Mouse (Mus musculus) midbrain, embryonic 13.5 days (tissue): ENCODE measurements around the gene Arfgap2. TPM values are rescaled to one million over a fixed set of nuclear protein-coding genes. Genes with fewer than 3 reads are reported as not detected.

Experiments used
- ATAC-seq: fragments of 200-750 bp; cut with Nextera tagmentation; 2 replicates; pipeline ENCODE4 v1.8.0; 2017; ENCODE audit warnings: mild to moderate bottlenecking, moderate TSS enrichment, moderate library complexity
- H3K27ac ChIP-seq: fragments of 300-500 bp; sonication (generic); 2 replicates; pipeline ENCODE4 v1.5.1; 2015; ENCODE audit warnings: inconsistent platforms, mild to moderate bottlenecking, moderate library complexity
- H3K27me3 ChIP-seq: fragments of 300-500 bp; sonication (generic); 2 replicates; pipeline ENCODE4 v1.6.1; 2015; ENCODE audit warnings: mild to moderate bottlenecking, inconsistent platforms
- H3K36me3 ChIP-seq: fragments of 300-500 bp; sonication (generic); 2 replicates; pipeline ENCODE4 v1.6.1; 2015; ENCODE audit warnings: mild to moderate bottlenecking, inconsistent platforms
- H3K4me1 ChIP-seq: fragments of 300-500 bp; sonication (generic); replicated peaks from 2 replicates; pipeline ENCODE4 v1.6.1; 2015; ENCODE audit warnings: inconsistent platforms
- H3K4me2 ChIP-seq: fragments of 300-500 bp; sonication (generic); replicated peaks from 2 replicates; pipeline ENCODE4 v1.6.1; 2015; ENCODE audit warnings: moderate library complexity, mild to moderate bottlenecking, inconsistent platforms
- H3K4me3 ChIP-seq: fragments of 300-500 bp; sonication (generic); replicated peaks from 2 replicates; pipeline ENCODE4 v1.5.1; 2015; ENCODE audit warnings: mild to moderate bottlenecking, inconsistent platforms
- H3K9ac ChIP-seq: fragments of 300-500 bp; sonication (generic); replicated peaks from 2 replicates; pipeline ENCODE4 v1.6.1; 2015; ENCODE audit warnings: mild to moderate bottlenecking, inconsistent platforms
- H3K9me3 ChIP-seq: fragments of 300-500 bp; sonication (generic); 2 replicates; pipeline ENCODE4 v1.6.1; 2016; ENCODE audit warnings: mild to moderate bottlenecking, inconsistent platforms
- WGBS: fragments of 180-500 bp; shearing (Covaris S2); methylation state at CpG from one replicate; pipeline ENCODE4 v1.1.7; 2015; 5-methylcytosine and 5-hydroxymethylcytosine counted together
- polyA plus RNA-seq: library from polyadenylated mRNA; unstranded; fragments of >200 nt; fragmentation: Nextera tagmentation; extraction: Ambion mirVana; gene quantifications from 2 replicates; pipeline ENCODE4 v1.2.1, GENCODE M21; 2015

Arfgap2 gene
- polyA plus RNA-seq, 1 experiment from 2014 or later = 82.6 TPM

DNA sequence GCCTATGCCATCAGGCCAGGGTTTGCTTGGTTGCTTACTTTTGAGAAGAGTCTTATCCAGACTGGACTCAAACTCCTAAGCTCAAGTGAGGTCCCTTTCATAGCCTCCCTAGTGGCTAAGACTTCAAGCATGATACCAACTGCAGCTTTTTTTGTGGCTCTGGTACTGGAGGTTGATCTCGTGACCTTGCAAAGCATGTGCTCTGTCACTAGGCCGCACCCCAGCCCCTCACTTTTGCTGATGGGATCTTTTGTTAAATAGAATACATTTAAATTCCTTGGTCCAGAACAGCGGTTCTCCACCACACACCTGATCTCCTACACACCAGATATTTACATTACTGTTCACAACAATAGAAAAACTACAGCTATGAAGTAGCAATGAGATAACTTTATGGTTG is 29.5 kb downstream of the Arfgap2 start:
- Histone ChIP-seq H3K9ac (no peak overlapping the region), H3K27ac (no peak overlapping the region), H3K4me3 (no peak overlapping the region), H3K9me3 (no peaks in the 10 kb centered on the region), H3K4me1 (no peaks in the 10 kb centered on the region), H3K4me2 (no peak overlapping the region), H3K27me3 (no peaks in the 10 kb centered on the region), H3K36me3 (no peaks in the 10 kb centered on the region)
- ATAC-seq = no peak
- 89% methylated on average over 3 of the region's 3 CpGs for WGBS

DNA sequence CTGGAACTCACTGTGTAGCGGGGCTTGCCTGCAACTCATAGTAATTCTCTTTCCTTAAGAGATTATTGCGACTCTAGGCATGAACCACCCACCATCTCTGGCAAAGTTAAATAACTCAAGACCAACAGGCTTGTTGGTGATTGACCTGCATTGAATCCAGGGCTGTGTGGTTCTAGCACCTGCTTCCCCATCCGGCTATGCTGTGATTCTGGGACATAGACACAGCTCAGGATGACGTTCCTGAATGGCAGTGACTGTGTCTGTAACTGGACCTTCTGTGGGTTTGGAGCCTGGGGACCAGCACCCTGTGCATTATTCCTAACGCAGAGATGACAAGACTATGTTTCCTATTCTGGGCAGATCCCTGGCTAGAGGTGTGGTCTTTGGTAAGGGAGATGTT is 31.1 kb downstream of the Arfgap2 start:
- no peaks in the 10 kb centered on the region for H3K9me3 ChIP-seq
- no peak overlapping the region for H3K4me3 ChIP-seq
- no peaks in the 10 kb centered on the region for H3K27me3 ChIP-seq
- WGBS = 90% methylated on average over 5 of the region's 5 CpGs
- no peaks in the 10 kb centered on the region for H3K36me3 ChIP-seq
- no peak overlapping the region for H3K9ac ChIP-seq
- no peak overlapping the region for H3K4me2 ChIP-seq
- no peak for ATAC-seq
- no peaks in the 10 kb centered on the region for H3K4me1 ChIP-seq
- H3K27ac ChIP-seq = no peak overlapping the region

DNA sequence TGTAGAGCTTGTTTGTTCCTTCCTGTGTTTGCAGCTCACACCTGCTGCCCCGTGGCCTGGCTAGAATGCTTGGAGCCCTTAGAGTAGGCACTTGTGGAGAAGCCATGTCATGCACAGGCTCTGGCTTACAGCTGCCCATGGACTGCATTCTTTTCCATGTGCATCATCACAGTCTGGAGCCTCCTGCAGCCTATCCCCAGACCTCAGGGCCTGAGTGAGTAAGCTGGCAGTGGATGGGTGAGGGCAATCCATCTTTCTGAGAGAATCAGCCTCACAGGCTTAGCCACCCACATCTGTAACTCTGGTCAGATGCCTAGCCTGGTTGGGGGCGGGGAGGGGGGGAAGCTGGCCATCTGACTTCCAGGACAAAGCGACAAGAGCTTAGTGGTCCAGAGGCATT is 34.4 kb downstream of the Arfgap2 start:
- no peak overlapping the region for H3K9ac ChIP-seq
- WGBS = 65% methylated on average over 3 of the region's 3 CpGs
- H3K4me2 ChIP-seq = no peak overlapping the region
- no peaks in the 10 kb centered on the region for H3K9me3 ChIP-seq
- ATAC-seq = no peak
- no peak overlapping the region for H3K4me3 ChIP-seq
- H3K27me3 ChIP-seq = no peaks in the 10 kb centered on the region
- H3K4me1 ChIP-seq = no peaks in the 10 kb centered on the region
- H3K27ac ChIP-seq = no peak overlapping the region
- H3K36me3 ChIP-seq = peaks cover 8% of the 10 kb centered on the region; the same call in 1 of the 2 replicates

DNA sequence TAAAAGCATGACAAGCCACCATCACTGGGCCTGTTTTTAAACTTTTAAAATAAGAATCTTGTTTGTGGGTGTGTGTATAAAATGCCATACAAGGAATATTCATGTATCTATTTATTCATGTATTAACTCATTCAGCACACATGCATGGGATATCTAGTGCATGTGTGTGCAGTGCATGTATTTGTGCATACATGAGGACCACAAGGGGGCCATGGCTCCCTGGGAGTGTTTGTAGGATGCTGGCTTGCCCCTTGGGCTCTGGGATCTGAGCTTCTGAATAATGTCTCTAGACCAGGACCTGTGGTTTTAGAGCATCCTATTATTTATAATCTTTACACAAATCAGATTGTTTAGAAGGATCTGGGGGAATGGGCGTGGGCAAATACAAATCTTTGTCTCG is 36.0 kb downstream of the Arfgap2 start:
- no peak overlapping the region for H3K4me3 ChIP-seq
- WGBS = 86% methylated on average over 2 of the region's 2 CpGs
- no peak overlapping the region for H3K9ac ChIP-seq
- no peaks in the 10 kb centered on the region for H3K4me1 ChIP-seq
- no peaks in the 10 kb centered on the region for H3K9me3 ChIP-seq
- no peaks in the 10 kb centered on the region for H3K27me3 ChIP-seq
- no peak for ATAC-seq
- peaks cover 14% of the 10 kb centered on the region; the same call in 1 of the 2 replicates for H3K36me3 ChIP-seq
- H3K4me2 ChIP-seq = no peak overlapping the region
- no peak overlapping the region for H3K27ac ChIP-seq

DNA sequence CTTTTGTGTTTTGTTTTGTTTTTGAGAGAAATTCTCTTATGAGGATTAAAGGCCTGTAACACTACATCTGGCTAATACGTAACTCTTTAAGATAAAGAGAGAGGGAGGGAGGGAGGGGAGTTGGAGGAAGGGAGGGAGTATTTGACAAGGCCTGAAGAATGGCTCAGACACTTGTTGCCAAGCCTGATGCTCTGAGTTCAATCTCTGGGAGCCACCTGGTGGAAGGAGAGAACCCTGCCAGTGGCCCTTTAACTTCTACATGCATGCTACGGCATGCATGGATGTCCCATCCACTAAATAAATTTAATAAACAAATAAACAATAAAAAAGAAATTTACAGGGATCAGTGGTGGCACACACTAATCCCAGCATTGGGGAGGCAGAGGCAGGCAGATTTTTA is 37.1 kb downstream of the Arfgap2 start:
- H3K9ac ChIP-seq = no peak overlapping the region
- ATAC-seq = no peak
- no peak overlapping the region for H3K4me2 ChIP-seq
- H3K4me3 ChIP-seq = no peak overlapping the region
- H3K27me3 ChIP-seq = no peaks in the 10 kb centered on the region
- H3K36me3 ChIP-seq = peaks cover 14% of the 10 kb centered on the region; the same call in 1 of the 2 replicates
- no peaks in the 10 kb centered on the region for H3K9me3 ChIP-seq
- 88% methylated on average over 2 of the region's 2 CpGs for WGBS
- H3K27ac ChIP-seq = no peak overlapping the region
- no peaks in the 10 kb centered on the region for H3K4me1 ChIP-seq

DNA sequence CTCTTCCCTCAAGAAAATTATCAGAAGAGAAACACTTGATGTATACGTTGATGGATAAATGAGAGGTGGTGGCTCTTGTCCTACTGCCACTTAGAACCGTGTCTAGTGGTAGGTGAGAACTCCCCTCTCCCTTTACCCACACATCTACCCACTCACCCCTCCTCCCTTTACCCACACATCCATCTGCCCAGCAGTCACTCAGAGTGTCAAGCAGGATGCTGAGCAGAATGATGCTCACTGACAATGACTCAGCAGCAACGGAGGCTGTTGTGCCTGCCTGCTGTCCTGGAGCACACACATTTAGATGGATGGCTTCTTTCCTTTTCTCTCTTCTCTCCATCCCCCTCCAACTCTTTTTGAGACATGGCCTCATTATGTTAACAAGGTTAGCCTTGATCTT is 38.1 kb downstream of the Arfgap2 start:
- H3K36me3 ChIP-seq = peaks cover 14% of the 10 kb centered on the region; the same call in 1 of the 2 replicates
- H3K9ac ChIP-seq = no peak overlapping the region
- ATAC-seq = no peak
- H3K9me3 ChIP-seq = no peaks in the 10 kb centered on the region
- WGBS = 87% methylated on average over 3 of the region's 3 CpGs
- H3K4me3 ChIP-seq = no peak overlapping the region
- no peak overlapping the region for H3K27ac ChIP-seq
- H3K4me1 ChIP-seq = no peaks in the 10 kb centered on the region
- no peaks in the 10 kb centered on the region for H3K27me3 ChIP-seq
- H3K4me2 ChIP-seq = no peak overlapping the region

DNA sequence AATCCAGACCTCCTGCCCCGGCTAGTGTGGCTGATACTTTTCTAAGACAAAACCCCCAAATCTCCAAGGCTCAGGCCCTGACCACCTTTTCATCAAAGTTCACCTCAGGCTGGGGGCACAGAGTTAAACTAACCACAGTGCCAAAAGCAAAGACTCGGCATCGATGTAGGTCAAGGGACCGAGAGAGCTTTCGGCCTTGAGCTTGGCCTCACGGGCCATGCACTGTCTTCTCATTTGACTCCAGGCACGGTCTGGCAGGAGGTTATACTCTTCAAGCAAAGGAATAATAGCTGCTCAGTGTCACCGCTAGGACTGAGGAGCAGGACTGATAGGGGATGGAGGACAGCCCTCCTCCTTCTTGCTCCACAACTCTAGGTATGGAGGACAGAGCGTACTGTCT is 41.2 kb downstream of the Arfgap2 start:
- no peaks in the 10 kb centered on the region for H3K27me3 ChIP-seq

DNA sequence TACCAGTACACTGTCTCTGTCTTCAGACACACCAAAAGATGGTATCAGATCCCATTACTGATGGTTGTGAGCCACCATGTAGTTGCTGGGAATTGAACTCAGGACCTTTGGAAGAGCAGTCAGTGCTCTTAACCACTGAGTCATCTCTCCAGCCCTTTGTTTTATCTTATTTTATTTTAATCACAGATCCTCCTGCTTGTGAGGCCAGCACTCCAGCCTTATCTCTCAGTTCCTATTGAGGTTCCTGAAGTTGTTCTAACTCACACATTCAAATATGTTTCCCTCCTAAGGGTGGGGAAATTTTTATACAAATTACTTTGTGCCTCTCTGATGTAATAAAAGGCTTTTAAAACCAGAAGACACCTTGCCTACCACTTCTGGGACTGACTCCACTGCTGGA is 41.8 kb downstream of the Arfgap2 start:
- Histone ChIP-seq H3K36me3 (peaks cover 14% of the 10 kb centered on the region; the same call in 1 of the 2 replicates), H3K4me3 (no peak overlapping the region), H3K9me3 (no peaks in the 10 kb centered on the region), H3K4me2 (no peak overlapping the region), H3K4me1 (no peaks in the 10 kb centered on the region), H3K27me3 (no peaks in the 10 kb centered on the region), H3K9ac (no peak overlapping the region), H3K27ac (no peak overlapping the region)
- ATAC-seq = no peak

More for the DNA sequence above, 41.2 kb downstream of the Arfgap2 start:
- Histone ChIP-seq H3K27ac (no peak overlapping the region), H3K36me3 (peaks cover 14% of the 10 kb centered on the region; the same call in 1 of the 2 replicates), H3K9me3 (no peaks in the 10 kb centered on the region), H3K9ac (no peak overlapping the region), H3K4me2 (no peak overlapping the region), H3K4me1 (no peaks in the 10 kb centered on the region), H3K4me3 (no peak overlapping the region)
- ATAC-seq = no peak
- 93% methylated on average over 9 of the region's 9 CpGs for WGBS

DNA sequence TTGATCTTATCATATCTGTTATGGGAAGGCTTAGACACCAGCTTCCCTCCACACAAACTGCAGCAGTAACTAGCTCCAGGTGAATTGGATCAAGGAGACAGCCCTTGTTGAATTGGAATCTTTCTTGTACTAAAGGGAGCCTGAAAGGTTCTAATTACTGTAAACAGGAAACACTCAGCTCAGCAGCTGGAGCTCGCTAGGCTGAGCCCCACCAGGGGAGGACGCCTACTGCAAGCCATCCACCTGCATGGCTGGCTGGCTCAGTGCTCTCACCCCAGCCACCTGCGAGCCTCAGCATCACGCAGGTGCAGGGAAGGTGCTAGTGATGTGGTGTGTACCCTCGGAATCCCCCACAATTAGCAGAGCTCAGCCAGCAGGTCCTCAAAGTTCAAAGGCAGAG is 43.9 kb downstream of the Arfgap2 start:
- no peaks in the 10 kb centered on the region for H3K27me3 ChIP-seq
- H3K9ac ChIP-seq = no peak overlapping the region
- H3K9me3 ChIP-seq = no peaks in the 10 kb centered on the region
- peaks cover 13% of the 10 kb centered on the region; the same call in 1 of the 2 replicates for H3K4me1 ChIP-seq
- 53% methylated on average over 5 of the region's 5 CpGs for WGBS
- H3K4me2 ChIP-seq = no peak overlapping the region
- no peak for ATAC-seq
- H3K36me3 ChIP-seq = peaks cover 9% of the 10 kb centered on the region; the same call in 1 of the 2 replicates
- H3K4me3 ChIP-seq = no peak overlapping the region
- H3K27ac ChIP-seq = no peak overlapping the region

DNA sequence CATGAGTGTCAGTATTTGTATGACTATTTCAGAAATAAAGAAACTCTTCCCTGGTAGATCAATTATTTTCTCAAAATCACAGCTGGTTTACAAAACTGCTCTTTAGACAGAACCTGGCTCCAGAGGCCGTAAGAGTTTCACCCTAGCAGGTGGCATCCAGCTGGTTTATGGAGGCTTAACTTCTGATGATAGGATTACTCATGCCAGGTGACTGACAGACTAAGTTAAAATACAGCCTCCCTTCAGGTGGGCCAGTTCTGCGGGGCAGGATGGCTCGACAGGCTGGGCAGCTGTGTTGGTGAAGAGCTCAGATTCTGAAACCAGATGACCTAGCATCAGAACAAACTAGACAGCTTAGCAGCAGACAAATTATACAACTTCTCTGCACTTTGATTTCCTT is 44.8 kb downstream of the Arfgap2 start:
- Histone ChIP-seq H3K27me3 (no peaks in the 10 kb centered on the region), H3K36me3 (peaks cover 2% of the 10 kb centered on the region; the same call in 1 of the 2 replicates), H3K9ac (no peak overlapping the region), H3K4me1 (peaks cover 14% of the 10 kb centered on the region; the same call in 1 of the 2 replicates), H3K4me3 (no peak overlapping the region), H3K27ac (no peak overlapping the region), H3K4me2 (no peak overlapping the region), H3K9me3 (no peaks in the 10 kb centered on the region)
- no peak for ATAC-seq
- WGBS = 77% methylated on average over 3 of the region's 3 CpGs

DNA sequence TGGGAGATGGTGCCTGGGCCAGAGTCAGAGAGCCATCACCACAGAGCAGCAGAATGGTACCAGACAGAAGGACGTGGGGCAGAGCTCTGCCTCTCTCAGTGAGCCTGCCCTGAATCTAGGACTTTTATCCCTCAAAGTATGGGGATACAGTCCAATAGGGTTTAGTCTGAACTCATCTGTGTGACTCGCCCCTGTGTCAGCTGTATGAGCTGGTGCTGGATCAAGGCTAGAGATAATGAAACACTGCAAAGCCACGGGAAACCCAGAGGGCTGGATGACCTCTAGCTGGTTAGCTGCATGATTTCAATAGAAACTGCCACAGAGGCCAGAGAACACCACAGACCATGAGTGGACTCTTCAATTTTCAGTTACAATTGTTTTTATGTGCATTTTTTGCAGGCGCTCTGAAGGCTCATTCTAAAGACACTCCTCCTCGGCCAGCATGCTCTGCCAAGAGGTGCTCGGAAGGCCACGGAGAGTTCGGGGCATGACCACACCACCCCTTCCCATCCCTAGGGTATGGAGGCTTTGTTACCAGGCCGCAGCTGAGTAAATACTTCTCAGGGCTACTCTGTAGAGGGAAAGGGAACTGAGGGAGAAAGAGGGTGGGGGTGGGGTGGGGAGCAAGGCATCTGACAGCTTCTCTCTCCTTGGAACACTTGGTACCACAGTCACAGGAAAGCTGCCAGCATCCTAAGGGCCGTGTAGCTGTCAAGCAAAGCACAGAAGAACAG is 48.0 kb downstream of the Arfgap2 start:
- WGBS = 26% methylated on average over 10 of the region's 10 CpGs
- H3K27ac ChIP-seq = peak overlapping the region; percentile 62

DNA sequence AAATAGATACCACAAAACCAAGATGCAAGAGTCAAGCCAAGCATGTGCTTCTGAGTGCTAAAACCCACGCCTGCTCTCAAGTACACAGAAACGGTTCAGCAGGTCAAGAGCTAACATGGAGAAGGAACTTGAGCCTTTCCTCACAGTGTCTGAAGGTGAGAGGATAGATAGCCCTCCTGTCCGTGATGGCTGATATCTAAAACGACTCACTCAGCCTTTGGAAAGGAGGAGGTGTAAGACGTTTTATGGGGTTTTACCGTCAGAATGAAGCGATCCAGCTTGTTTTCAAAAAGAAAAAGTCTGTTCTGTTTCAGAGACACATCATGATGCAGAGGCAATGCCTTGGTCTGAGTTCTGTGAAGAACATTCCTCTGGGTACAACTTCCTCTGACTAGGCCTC is 49.4 kb downstream of the Arfgap2 start:
- H3K4me1 ChIP-seq = peaks cover 14% of the 10 kb centered on the region; the same call in 1 of the 2 replicates
- no peaks in the 10 kb centered on the region for H3K9me3 ChIP-seq
- no peak overlapping the region for H3K9ac ChIP-seq
- H3K27me3 ChIP-seq = no peaks in the 10 kb centered on the region
- no peak overlapping the region for H3K27ac ChIP-seq
- no peak for ATAC-seq
- 93% methylated on average over 7 of the region's 7 CpGs for WGBS
- H3K36me3 ChIP-seq = no peaks in the 10 kb centered on the region
- no peak overlapping the region for H3K4me3 ChIP-seq
- no peak overlapping the region for H3K4me2 ChIP-seq

More for the DNA sequence above, 48.0 kb downstream of the Arfgap2 start:
- peak; percentile 77; the same call in 1 of the 2 replicates for ATAC-seq
- Histone ChIP-seq H3K9me3 (no peaks in the 10 kb centered on the region), H3K36me3 (no peaks in the 10 kb centered on the region), H3K4me1 (peaks cover 14% of the 10 kb centered on the region; the same call in 1 of the 2 replicates), H3K4me3 (no peak overlapping the region), H3K27me3 (no peaks in the 10 kb centered on the region), H3K4me2 (no peak overlapping the region), H3K9ac (0 out of 2 replicates have a peak overlapping the region, but pooled peaks have one; percentile 23)
